Mouse (Mus musculus) cerebellum, adult 2 months (tissue): ENCODE data around the gene Crcp.
A peak's percentile ranks its signal among the peaks of the same experiment; 100 is the strongest.

Experiments used
- CTCF ChIP-seq: fragments of 200-500 bp; IDR thresholded peaks from 2 replicates; pipeline ENCODE4 v1.5.1; 2011; ENCODE audit warnings: low read depth, mild to moderate bottlenecking, control low read depth, low read length, moderate library complexity, borderline replicate concordance; ENCODE audit not compliant: insufficient read depth
- POLR2A ChIP-seq: fragments of 200-500 bp; IDR thresholded peaks from 2 replicates; pipeline ENCODE4 v1.6.1; 2011; ENCODE audit warnings: low read length, control low read depth, borderline replicate concordance; ENCODE audit not compliant: insufficient read depth

DNA sequence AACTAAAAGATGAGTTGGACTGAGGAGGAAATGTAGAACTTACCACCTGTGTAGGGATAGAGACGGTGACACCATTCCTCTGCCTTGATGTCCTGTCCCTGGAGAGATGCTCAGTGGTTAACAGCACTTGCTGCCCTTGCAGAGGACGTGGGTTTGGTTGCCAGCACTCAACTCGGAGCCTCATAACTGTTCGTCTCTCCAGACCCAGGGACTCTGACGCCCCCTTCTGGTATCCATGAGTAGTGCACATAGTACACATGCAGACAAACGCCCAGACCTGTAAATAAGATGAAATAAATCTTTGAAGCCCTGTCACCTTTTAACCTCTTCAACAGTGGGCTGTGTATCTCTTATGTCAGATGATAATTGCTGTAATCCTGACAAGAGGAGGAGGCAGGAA is 17.9 kb downstream of the Crcp start:
- TF ChIP-seq CTCF, result peak; percentile 55; the same call in 1 of the 2 replicates
- no peak for TF ChIP-seq POLR2A
